Mouse (Mus musculus): ENCODE measurements around the gene B4galt4. TPM values are rescaled to one million over a fixed set of nuclear protein-coding genes. Genes with fewer than 3 reads are reported as not detected.

Gene B4galt4
- polyA plus RNA-seq (2015; fragmentation: Nextera tagmentation; extraction: Ambion mirVana) = 29.0 and 30.6 TPM in 2 replicates

- peak within 1 kb of the TSS; percentile 78 for H3K4me2 ChIP-seq
- no peaks in the 10 kb centered on the region for H3K27me3 ChIP-seq
- WGBS = under 1% methylated on average over 69 of the region's 69 CpGs
- peak; percentile 96 for ATAC-seq (replicated peaks; ENCODE audit: low FRiP score)
- H3K27ac ChIP-seq = peak within 1 kb of the TSS; percentile 81
- peak within 1 kb of the TSS; percentile 81 for H3K9ac ChIP-seq
- no peaks in the 10 kb centered on the region for H3K9me3 ChIP-seq (replicated peaks)
- no peaks in the 10 kb centered on the region; the same call in 1 of the 2 replicates for H3K36me3 ChIP-seq
- H3K4me1 ChIP-seq = peaks cover 10% of the 10 kb centered on the region
- peak within 1 kb of the TSS; percentile 81 for H3K4me3 ChIP-seq (replicated peaks)
These were observed at the start of gene B4galt4 for GRCm38 (mm10) chr16:38742113-38742658. TSS of gene B4galt4 (plus strand) at chr16:38742264.

- H3K9me3 ChIP-seq (replicated peaks) = no peaks in the 10 kb centered on the region
- WGBS = 91% methylated on average over 6 of the region's 6 CpGs
- H3K4me2 ChIP-seq = no peak overlapping the region
- no peak overlapping the region for H3K9ac ChIP-seq
- H3K36me3 ChIP-seq = no peaks in the 10 kb centered on the region
- no peak overlapping the region for H3K27ac ChIP-seq
- no peak for ATAC-seq (replicated peaks; ENCODE audit: low FRiP score)
- no peaks in the 10 kb centered on the region for H3K27me3 ChIP-seq
- peaks cover 5% of the 10 kb centered on the region for H3K4me1 ChIP-seq
- H3K4me3 ChIP-seq (replicated peaks) = no peak overlapping the region
These were observed 47.0 kb upstream of the B4galt4 start for GRCm38 (mm10) chr16:38694906-38695540.

- no peaks in the 10 kb centered on the region for H3K36me3 ChIP-seq
- no peak overlapping the region for H3K9ac ChIP-seq
- H3K27me3 ChIP-seq = no peaks in the 10 kb centered on the region
- no peak overlapping the region for H3K4me2 ChIP-seq
- ATAC-seq (replicated peaks; ENCODE audit: low FRiP score) = no peak
- no peaks in the 10 kb centered on the region for H3K4me1 ChIP-seq
- no peak overlapping the region for H3K4me3 ChIP-seq (replicated peaks)
- no peaks in the 10 kb centered on the region for H3K9me3 ChIP-seq (replicated peaks)
- WGBS = 78% methylated on average over 5 of the region's 5 CpGs
- no peak overlapping the region for H3K27ac ChIP-seq
These were observed 46.5 kb upstream of the B4galt4 start for GRCm38 (mm10) chr16:38695557-38695956.

GRCm38 (mm10) chr16:38697611-38698010 lies 44.5 kb upstream of the B4galt4 start:
- no peak for ATAC-seq (replicated peaks; ENCODE audit: low FRiP score)
- H3K27ac ChIP-seq = no peak overlapping the region
- H3K4me3 ChIP-seq (replicated peaks) = no peak overlapping the region
- WGBS = 80% methylated on average over 5 of the region's 5 CpGs
- no peak overlapping the region for H3K9ac ChIP-seq
- no peaks in the 10 kb centered on the region for H3K9me3 ChIP-seq (replicated peaks)
- no peaks in the 10 kb centered on the region for H3K36me3 ChIP-seq
- H3K4me2 ChIP-seq = no peak overlapping the region
- H3K27me3 ChIP-seq = no peaks in the 10 kb centered on the region
- H3K4me1 ChIP-seq = peaks cover 8% of the 10 kb centered on the region

GRCm38 (mm10) chr16:38700392-38701162 lies 41.5 kb upstream of the B4galt4 start:
- ATAC-seq (replicated peaks; ENCODE audit: low FRiP score) = no peak
- 75% methylated on average over 16 of the region's 16 CpGs for WGBS

GRCm38 (mm10) chr16:38701492-38702185 lies 40.4 kb upstream of the B4galt4 start:
- H3K27ac ChIP-seq = peak overlapping the region; percentile 48; the same call in 1 of the 2 replicates
- H3K4me1 ChIP-seq = peaks cover 13% of the 10 kb centered on the region
- H3K9me3 ChIP-seq (replicated peaks) = no peaks in the 10 kb centered on the region
- no peak overlapping the region for H3K4me3 ChIP-seq (replicated peaks)
- peak overlapping the region; percentile 16; the same call in 1 of the 2 replicates for H3K4me2 ChIP-seq
- no peak overlapping the region for H3K9ac ChIP-seq
- no peaks in the 10 kb centered on the region for H3K36me3 ChIP-seq
- 51% methylated on average over 9 of the region's 9 CpGs for WGBS
- no peak for ATAC-seq (replicated peaks; ENCODE audit: low FRiP score)
- no peaks in the 10 kb centered on the region for H3K27me3 ChIP-seq

More at GRCm38 (mm10) chr16:38700392-38701162, 41.5 kb upstream of the B4galt4 start:
- Histone ChIP-seq H3K27me3 (no peaks in the 10 kb centered on the region), H3K4me1 (peaks cover 8% of the 10 kb centered on the region), H3K27ac (no peak overlapping the region), H3K9ac (no peak overlapping the region), H3K4me2 (no peak overlapping the region), H3K9me3 (replicated peaks) (no peaks in the 10 kb centered on the region), H3K4me3 (replicated peaks) (no peak overlapping the region), H3K36me3 (no peaks in the 10 kb centered on the region)

- WGBS = 79% methylated on average over 3 of the region's 3 CpGs
- no peaks in the 10 kb centered on the region for H3K27me3 ChIP-seq
- H3K4me1 ChIP-seq = peaks cover 17% of the 10 kb centered on the region
- no peaks in the 10 kb centered on the region for H3K36me3 ChIP-seq
- no peaks in the 10 kb centered on the region for H3K9me3 ChIP-seq (replicated peaks)
- ATAC-seq (replicated peaks; ENCODE audit: low FRiP score) = no peak
- no peak overlapping the region for H3K9ac ChIP-seq
- no peak overlapping the region for H3K4me3 ChIP-seq (replicated peaks)
- H3K27ac ChIP-seq = 0 out of 2 replicates have a peak overlapping the region, but pooled peaks have one; percentile 15
- peak overlapping the region; percentile 16; the same call in 1 of the 2 replicates for H3K4me2 ChIP-seq
These were observed 39.7 kb upstream of the B4galt4 start for GRCm38 (mm10) chr16:38702316-38702715.

- H3K4me3 ChIP-seq (replicated peaks) = no peak overlapping the region
- H3K9ac ChIP-seq = no peak overlapping the region
- no peaks in the 10 kb centered on the region for H3K36me3 ChIP-seq
- 60% methylated on average over 6 of the region's 6 CpGs for WGBS
- H3K9me3 ChIP-seq (replicated peaks) = no peaks in the 10 kb centered on the region
- H3K4me1 ChIP-seq = peaks cover 17% of the 10 kb centered on the region
- ATAC-seq (replicated peaks; ENCODE audit: low FRiP score) = no peak
- H3K27ac ChIP-seq = no peak overlapping the region
- no peaks in the 10 kb centered on the region for H3K27me3 ChIP-seq
- H3K4me2 ChIP-seq = no peak overlapping the region
These were observed 38.6 kb upstream of the B4galt4 start for GRCm38 (mm10) chr16:38703501-38703900.

- Histone ChIP-seq H3K36me3 (no peaks in the 10 kb centered on the region), H3K4me3 (replicated peaks) (no peak overlapping the region), H3K27me3 (no peaks in the 10 kb centered on the region), H3K9ac (no peak overlapping the region), H3K27ac (no peak overlapping the region), H3K4me2 (no peak overlapping the region), H3K4me1 (peaks cover 19% of the 10 kb centered on the region), H3K9me3 (replicated peaks) (no peaks in the 10 kb centered on the region)
- WGBS = 61% methylated on average over 9 of the region's 9 CpGs
- no peak for ATAC-seq (replicated peaks; ENCODE audit: low FRiP score)
These were observed 36.4 kb upstream of the B4galt4 start for GRCm38 (mm10) chr16:38705531-38706281.

- H3K27ac ChIP-seq = no peak overlapping the region
- no peak overlapping the region for H3K4me3 ChIP-seq (replicated peaks)
- H3K36me3 ChIP-seq = no peaks in the 10 kb centered on the region
- peaks cover 19% of the 10 kb centered on the region for H3K4me1 ChIP-seq
- no peak overlapping the region for H3K9ac ChIP-seq
- H3K27me3 ChIP-seq = no peaks in the 10 kb centered on the region
- H3K9me3 ChIP-seq (replicated peaks) = no peaks in the 10 kb centered on the region
- 60% methylated on average over 7 of the region's 7 CpGs for WGBS
- H3K4me2 ChIP-seq = no peak overlapping the region
- ATAC-seq (replicated peaks; ENCODE audit: low FRiP score) = no peak
These were observed 35.3 kb upstream of the B4galt4 start for GRCm38 (mm10) chr16:38706782-38707181.

- Histone ChIP-seq H3K4me2 (0 out of 2 replicates have a peak overlapping the region, but pooled peaks have one; percentile 1), H3K36me3 (no peaks in the 10 kb centered on the region), H3K9me3 (replicated peaks) (no peaks in the 10 kb centered on the region), H3K4me3 (replicated peaks) (no peak overlapping the region), H3K27ac (no peak overlapping the region), H3K4me1 (peaks cover 29% of the 10 kb centered on the region), H3K9ac (no peak overlapping the region), H3K27me3 (no peaks in the 10 kb centered on the region)
- WGBS = 70% methylated on average over 7 of the region's 7 CpGs
- no peak for ATAC-seq (replicated peaks; ENCODE audit: low FRiP score)
These were observed 33.0 kb upstream of the B4galt4 start for GRCm38 (mm10) chr16:38708962-38709520.

All from kidney, embryonic 15.5 days (tissue).